Mouse (Mus musculus) gastrocnemius, adult 2 months (tissue): ENCODE measurements around the gene Dmac2. TPM values are rescaled to one million over a fixed set of nuclear protein-coding genes. Genes with fewer than 3 reads are reported as not detected.
A peak's percentile ranks its signal among the peaks of the same experiment; 100 is the strongest.

Experiments
- DNase-seq: peaks from one replicate; pipeline ENCODE4 v3.0.0; 2022
- H3K27ac ChIP-seq: fragments of 200-600 bp; 2 replicates; pipeline ENCODE4 v1.8.1; 2022; ENCODE audit warnings: mild to moderate bottlenecking
- H3K4me3 ChIP-seq: fragments of 200-600 bp; 2 replicates; pipeline ENCODE4 v1.8.1; 2022; ENCODE audit warnings: mild to moderate bottlenecking, moderate library complexity
- CTCF ChIP-seq: fragments of 200-600 bp; IDR thresholded peaks from 2 replicates; pipeline ENCODE4 v1.8.1; 2022; ENCODE audit warnings: antibody characterized with exemption, mild to moderate bottlenecking, moderate library complexity
- intact Hi-C: fragments of 180-260 bp; cut with DNase I; formaldehyde crosslinking; loops from one replicate; pipeline ENCODE4 v1.15.1; 2025
- total RNA-seq, 2 experiments: library from RNA; stranded (reverse); gene quantifications; 2 replicates each; pipeline ENCODE4 v1.2.3; 2021

The Dmac2 gene
- total RNA-seq, 2 experiments from 2014 or later: 33.7 to 54.2 TPM

DNA sequence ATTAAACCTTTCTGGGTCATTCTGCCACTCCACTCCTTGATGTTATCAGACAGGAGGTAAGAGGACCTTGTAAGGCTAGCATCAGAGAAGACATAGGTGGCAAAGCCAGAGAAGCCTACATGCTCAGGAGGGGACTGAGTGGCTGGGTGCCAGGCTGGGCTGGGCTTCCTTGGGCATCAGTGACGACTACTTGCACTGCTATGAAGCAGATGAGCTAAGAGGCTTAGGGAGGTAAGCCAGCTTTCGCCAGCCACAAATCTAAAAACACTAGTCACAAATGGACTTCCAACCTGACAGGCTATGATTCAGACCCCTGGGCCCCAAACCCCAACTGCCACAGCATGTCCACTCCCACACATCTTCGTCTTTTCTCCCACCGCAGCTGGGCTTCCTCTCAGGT, 25.4 kb downstream of the Dmac2 start:
- Histone ChIP-seq H3K27ac (no peak overlapping the region; the same call in 1 of the 2 replicates), H3K4me3 (no peak overlapping the region)
- no peak for DNase-seq
- no peak for TF ChIP-seq CTCF
- intact Hi-C loops: no loop called here

DNA sequence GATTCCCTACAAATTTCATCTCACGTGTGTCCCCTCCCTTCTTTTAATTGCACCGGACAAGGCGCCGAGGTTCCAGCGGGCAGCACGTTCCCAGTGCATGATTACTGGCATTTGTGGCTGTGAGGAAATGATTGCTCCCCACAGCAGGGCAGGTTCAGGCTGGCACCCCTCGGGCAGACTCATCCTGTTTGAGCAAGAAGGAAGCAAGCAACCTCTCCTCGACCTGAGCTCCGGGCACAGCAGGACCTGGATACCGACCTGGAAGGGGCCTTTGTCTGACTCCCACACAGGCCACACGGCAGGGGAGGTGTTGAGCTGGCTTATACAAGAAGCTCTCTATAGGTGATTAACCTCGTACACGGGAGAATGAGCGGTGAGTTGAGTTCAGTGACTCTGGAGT, 25.9 kb downstream of the Dmac2 start:
- no peak overlapping the region for H3K4me3 ChIP-seq
- no peak for DNase-seq
- H3K27ac ChIP-seq: no peak overlapping the region
- intact Hi-C loops: no loop called here
- TF ChIP-seq CTCF: no peak

DNA sequence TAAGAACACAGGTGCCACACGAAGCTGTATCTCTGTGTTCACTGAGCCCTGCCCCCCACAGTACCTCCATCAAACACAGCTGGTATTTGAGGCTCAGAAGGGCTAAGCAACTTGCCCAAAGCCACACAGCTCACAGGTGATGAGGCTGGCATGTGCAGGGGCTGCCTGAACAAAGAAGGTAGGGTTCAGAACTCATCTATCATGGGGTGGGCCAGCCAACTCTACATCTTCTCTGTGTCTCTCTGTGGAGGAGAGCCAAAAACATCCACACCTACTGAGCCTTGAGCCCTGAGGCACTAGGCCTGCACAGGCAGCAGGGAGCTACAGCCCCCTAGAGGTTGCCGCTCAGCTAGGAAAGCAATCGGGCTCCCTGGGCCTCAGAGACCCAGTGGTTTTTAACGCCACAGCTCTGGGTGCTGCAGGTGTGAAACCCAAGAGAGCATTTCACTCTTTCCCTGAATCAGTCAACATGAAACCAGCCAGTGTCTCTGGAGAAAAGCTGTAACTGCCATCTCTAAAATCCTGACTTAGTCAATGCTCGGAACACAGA, 28.4 kb downstream of the Dmac2 start:
- DNase-seq: no peak
- intact Hi-C loops: no loop called here
- TF ChIP-seq CTCF: no peak
- Histone ChIP-seq H3K4me3 (no peak overlapping the region), H3K27ac (0 out of 2 replicates have a peak overlapping the region, but pooled peaks have one; percentile 16)

DNA sequence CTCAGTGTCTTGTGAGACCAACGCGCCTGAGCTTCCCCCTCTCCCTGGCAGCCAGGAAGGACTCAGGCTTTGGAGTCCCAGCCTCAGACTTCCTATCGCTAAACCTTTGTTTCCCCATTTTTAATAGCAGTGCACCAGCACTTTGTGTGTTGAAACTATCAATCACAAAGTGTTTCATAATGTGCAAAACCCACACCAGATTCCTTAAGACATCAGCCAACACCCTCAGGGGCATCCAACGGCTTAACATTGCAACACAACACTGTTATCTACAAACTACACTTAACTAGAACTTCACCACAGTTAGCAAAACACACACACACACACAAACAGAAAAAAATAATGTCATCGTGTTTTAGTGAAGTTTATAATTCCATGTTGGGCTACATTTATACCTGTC, 30.6 kb downstream of the Dmac2 start:
- H3K27ac ChIP-seq: no peak overlapping the region
- intact Hi-C loops: no loop called here

DNA sequence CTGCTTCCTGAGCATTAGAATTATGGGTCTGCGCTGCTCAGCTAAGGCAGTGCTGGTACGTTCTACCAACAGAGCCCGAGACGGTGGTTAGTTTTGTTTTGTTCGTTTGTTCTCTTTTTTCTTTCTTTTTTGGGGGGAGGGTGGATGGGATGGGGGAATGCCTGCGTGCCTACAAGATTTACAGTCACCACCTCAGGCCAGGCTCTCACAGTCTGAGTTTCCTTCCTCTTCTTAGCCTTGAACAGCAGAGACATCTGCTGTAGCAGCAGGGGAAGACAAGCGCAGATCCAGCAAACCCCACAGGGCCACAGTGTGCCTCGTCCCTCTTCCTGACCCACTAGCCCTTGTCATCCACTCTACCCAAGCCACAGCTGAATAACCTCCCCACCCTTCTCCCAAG, 32.1 kb downstream of the Dmac2 start:
- DNase-seq: no peak
- H3K27ac ChIP-seq: no peak overlapping the region
- intact Hi-C loops: no loop called here
- TF ChIP-seq CTCF: no peak
- H3K4me3 ChIP-seq: no peak overlapping the region

More for the DNA sequence above, 30.6 kb downstream of the Dmac2 start:
- no peak for TF ChIP-seq CTCF
- no peak overlapping the region for H3K4me3 ChIP-seq
- DNase-seq: no peak

DNA sequence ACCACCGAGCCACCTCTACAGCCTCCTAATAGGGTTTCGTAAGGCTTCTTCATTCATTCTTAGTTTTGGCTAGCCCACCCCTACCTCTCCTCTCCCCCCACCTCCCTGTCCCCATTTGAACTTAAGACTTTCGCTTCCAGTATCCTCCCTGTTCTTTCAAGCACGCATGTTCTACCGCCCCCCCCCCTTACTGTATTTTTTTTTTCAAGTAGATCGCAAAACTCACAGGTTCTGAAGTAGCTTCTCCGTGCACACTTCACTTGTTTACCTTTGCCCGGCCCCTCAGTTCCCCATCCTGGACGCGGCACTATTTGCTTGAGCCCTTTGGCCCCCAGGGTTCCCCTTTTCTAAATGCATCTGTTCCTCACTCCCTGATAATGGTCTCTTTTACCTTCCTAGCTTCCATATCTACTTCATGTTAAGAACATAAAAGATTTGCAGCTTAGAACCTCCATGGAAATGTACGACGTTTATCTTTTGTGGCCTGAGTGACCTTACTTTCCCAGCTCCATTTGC, 33.1 kb downstream of the Dmac2 start:
- Histone ChIP-seq H3K27ac (no peak overlapping the region), H3K4me3 (no peak overlapping the region)
- no peak for DNase-seq
- intact Hi-C loops: no loop called here
- TF ChIP-seq CTCF: no peak

DNA sequence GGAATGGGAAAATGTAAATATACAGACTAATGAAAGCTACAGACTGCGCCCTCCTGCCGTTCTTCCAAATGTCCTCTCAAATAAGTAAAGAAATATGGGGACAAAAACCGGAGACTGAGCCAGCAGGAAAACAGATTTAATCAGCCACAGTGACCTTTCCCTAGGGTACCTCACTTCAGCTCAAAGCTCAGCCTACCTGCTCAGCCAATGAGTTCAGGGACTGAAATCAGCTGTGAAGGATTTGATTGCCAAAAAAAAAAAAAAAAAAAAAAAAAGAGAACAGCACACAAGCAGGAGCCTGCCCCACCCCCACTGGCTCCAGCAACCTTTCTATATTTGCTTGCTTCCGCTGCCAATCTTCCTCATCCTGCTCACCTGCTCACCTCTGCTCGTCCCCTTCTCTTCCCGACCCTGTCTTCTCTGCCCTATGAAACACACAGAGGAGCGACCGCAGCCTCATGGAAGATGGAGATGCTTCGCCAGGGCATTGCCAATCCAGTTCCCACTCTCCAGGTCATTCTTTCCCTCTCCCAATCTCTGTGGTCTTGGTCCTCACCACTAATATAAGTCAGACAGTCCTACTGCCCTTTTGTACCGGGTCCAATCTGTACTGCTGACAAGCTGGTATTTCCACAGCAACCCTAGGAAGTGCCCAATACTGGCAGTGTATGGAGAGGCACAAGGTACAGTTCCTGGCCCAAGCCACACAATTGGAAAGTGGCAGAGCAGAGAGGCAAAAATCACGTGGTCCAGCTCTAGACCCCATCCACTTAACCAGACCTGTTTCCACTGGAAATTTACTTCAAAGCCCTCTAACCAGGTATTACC, 36.6 kb downstream of the Dmac2 start:
- TF ChIP-seq CTCF: no peak
- Histone ChIP-seq H3K27ac (peak overlapping the region; percentile 84), H3K4me3 (peak overlapping the region; percentile 45)
- intact Hi-C loops: no loop called here
- peak; percentile 62 for DNase-seq

DNA sequence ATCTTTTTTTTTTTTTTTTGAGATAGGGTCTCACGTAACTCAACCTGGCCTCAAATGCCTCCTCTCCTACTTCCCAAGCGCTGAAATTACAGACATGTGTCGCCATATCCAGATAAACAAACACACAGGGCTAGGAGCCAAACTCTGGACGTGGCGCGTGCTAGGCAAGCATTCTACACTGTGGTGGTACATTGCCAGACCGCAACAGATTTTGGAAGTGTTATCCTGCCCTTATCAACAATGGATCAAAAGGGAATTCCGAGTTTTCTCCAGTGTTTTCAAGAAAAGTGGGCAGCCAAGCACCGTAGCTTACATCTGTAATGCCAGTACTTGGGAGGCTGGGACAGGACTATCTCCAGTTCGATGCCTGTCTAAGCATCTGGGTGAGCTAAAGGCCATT, 38.6 kb downstream of the Dmac2 start:
- Histone ChIP-seq H3K27ac (peak overlapping the region; percentile 99), H3K4me3 (peak overlapping the region; percentile 95)
- intact Hi-C loops: no loop called here
- DNase-seq: peak; percentile 46
- TF ChIP-seq CTCF: no peak

DNA sequence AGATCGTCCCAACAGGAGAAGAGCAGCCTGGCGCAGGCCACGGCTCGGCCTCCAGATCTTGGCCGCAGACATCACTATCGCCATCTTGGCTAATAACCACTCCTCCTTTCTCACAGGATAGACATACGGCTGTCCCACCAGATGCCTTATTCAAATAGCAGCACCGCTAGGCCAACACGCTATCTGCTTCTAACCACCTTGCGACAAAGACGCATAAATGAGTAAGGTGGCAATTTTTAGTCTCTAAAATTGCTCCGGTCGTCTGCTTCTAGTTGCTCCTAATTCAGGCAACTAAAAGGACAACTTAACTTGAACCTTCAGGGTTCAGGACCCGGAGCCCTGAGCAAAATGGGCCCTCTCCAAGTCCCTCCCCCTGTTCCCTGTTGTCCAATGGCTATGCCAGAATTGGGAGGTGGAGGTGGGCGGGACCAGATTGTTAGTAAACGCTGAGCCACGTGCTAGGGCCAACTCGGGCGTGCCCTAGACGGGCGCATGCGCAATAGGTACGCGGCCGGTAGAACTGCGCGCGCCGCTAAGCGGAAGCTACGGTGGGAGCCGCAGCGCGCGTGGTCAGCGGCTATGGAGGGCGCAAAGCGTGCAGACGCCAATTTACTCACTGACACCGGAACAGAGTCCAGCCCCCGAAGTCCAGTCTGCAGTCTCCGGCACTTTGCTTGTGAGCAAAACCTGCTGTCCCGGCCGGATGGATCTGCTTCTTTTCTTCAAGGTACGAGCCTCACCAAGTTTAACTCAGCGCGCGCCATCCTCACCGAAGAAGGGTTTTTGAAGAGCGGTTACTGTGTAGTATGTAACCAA, 39.7 kb downstream of the Dmac2 start, which contains the start of the genes Bckdha and Exosc5:
Bckdha (minus strand) TSS at position 325 of the 816 bp plus-strand sequence.
Exosc5 (plus strand) TSS at position 508 of the 816 bp plus-strand sequence.
- Histone ChIP-seq H3K4me3 (peak within 1 kb of the TSS; percentile 95), H3K27ac (peak within 1 kb of the TSS; percentile 99)
- DNase-seq: peak; percentile 100
- no peak for TF ChIP-seq CTCF
- intact Hi-C loops: no loop called here

DNA sequence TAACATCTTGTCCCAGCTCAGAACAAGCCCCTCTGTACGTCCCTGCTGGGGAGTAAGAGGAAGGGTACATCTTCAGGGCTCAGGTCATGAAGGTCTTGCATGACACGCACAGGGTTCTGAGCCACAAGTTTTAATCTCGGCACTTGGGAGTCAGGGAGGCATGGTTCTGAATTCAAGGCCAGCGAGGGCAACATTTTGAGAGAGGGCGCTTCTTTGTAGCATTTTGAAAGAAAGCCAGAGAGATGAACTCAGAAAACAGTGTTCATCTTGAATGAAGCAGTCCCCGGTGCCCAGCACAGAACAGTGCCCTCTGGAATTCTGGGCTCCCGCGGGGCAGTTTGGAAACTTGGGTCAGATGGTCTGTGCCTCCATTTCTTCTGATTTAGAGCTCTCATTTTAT, 47.2 kb downstream of the Dmac2 start:
- DNase-seq: no peak
- Histone ChIP-seq H3K27ac (no peak overlapping the region), H3K4me3 (no peak overlapping the region)
- intact Hi-C loops: no loop called here
- no peak for TF ChIP-seq CTCF

DNA sequence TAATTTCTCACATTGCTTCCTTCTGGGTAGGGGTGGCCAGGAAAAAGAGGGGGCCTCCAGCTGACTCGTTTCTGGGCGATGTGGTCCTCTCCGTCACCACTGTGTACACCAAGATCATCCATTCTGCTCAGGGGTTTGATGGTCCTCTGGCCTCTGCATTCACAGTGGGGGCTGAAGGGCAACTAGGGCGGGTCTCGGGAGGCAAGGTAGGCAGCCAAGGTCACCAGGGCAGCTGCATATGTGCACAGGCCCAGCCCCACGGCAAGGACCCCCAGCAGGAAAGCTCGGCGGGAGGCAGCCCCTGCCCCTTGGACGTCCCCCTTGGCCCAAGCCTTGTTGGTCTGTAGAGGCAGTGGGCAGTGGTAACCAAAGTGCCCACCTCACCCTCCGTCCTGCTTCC, 49.9 kb downstream of the Dmac2 start:
- Histone ChIP-seq H3K27ac (no peak overlapping the region), H3K4me3 (no peak overlapping the region)
- no peak for TF ChIP-seq CTCF
- intact Hi-C loops: no loop called here
- no peak for DNase-seq

DNA sequence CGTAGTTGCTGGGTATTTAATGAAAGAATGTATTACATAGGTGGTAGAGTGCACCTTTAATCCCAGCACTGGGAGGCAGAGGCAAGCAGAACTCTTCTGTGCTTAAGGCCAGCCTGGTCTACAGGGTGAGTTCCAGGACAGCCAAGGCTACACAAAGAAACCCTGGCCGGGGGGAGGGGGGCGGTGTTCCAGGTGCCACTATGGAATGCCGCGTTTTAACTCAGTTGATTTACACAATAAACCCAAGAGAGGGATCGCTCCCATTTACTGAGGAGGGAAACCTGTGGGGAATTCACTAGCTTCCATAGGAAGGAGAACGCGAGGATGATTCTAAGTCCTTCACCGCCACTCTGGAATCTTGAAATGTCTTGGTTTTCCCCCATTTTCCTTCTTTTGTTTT, 50.4 kb downstream of the Dmac2 start:
- no peak for DNase-seq
- H3K4me3 ChIP-seq: no peak overlapping the region
- intact Hi-C loops: no loop called here
- no peak overlapping the region for H3K27ac ChIP-seq
- TF ChIP-seq CTCF: no peak

DNA sequence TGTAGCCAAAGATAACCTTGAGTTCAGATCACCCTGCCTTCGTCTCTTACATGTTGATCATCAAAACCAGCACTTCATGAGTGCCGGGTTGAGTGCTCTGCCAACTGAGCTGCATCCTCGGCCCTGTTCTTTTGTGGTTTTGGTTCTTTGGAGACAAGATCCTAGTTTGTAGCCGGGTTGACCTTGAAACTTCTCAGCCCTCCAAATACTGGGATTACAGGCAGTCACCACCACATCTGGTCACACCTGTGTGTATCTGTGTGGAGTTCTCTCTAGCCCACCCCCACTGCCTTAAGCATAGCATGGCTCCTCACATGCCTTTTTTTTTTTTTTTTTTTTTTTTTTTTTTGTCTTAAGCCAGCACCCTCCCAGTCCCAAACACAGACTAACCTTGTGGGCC, 50.9 kb downstream of the Dmac2 start:
- TF ChIP-seq CTCF: no peak
- DNase-seq: no peak
- Histone ChIP-seq H3K27ac (no peak overlapping the region), H3K4me3 (no peak overlapping the region)
- intact Hi-C loops: no loop called here
